8 mouse cellular contexts compared by ENCODE assay signal in the genomic region with DNA sequence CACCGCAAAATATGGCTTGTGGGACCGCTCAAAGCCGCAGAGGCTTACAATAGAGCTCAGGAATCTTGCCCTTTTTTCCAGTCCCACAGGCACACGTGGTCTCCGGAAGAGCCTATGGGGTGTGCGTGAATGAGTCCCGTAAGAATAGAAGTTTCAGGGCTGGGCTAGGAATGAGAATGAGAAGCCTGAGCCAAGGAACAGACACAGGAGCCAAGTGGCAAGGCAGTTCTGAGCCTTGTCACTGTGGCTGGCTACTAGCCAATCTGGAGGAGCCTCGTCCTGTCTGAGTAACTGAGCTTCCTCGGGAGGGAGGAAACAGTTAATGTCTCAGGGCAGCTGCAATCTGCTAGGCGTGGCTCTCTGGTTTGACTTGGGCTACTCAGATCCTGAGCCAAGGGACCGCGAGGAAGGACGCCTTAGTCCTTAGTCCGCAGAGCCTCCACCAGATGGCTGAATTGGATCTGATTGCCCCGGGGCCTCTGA. TPM values are rescaled to one million over a fixed set of nuclear protein-coding genes. Genes with fewer than 3 reads are reported as not detected.
DNase-seq lines count a peak whose midpoint lies in the region; ATAC-seq and TF ChIP-seq lines count a peak whose summit lies in the region.

A gene (plus strand): TSS at position 173 of the 483 bp plus-strand sequence.

- 0 out of 2 replicates have a peak, but pooled peaks cover 3% of the 10 kb centered on the region for H3K36me3 ChIP-seq in embryonic facial prominence, embryonic 15.5 days
- H3K36me3 ChIP-seq in heart, adult 2 months (ENCODE audit: control insufficient read depth, insufficient read depth, low read length), result no peaks in the 10 kb centered on the region
- no peaks in the 10 kb centered on the region for H3K36me3 ChIP-seq in kidney, adult 2 months (ENCODE audit: control insufficient read depth, insufficient read depth, low read length)
- H3K36me3 ChIP-seq in limb, embryonic 14.5 days (ENCODE audit: control insufficient read depth, insufficient read depth, low read length), result no peaks in the 10 kb centered on the region
- H3K36me3 ChIP-seq in midbrain, embryonic 15.5 days (replicated peaks), result no peaks in the 10 kb centered on the region

- peaks cover 2% of the 10 kb centered on the region; the same call in 1 of the 2 replicates for H3K4me1 ChIP-seq in bone marrow, adult 2 months (ENCODE audit: control insufficient read depth, insufficient read depth, low read length)
- H3K4me1 ChIP-seq in embryonic facial prominence, embryonic 15.5 days, result peaks cover 38% of the 10 kb centered on the region
- H3K4me1 ChIP-seq in heart, adult 2 months (ENCODE audit: control insufficient read depth, insufficient read depth, low read length), result peaks cover 2% of the 10 kb centered on the region; the same call in 1 of the 2 replicates
- H3K4me1 ChIP-seq in kidney, adult 2 months (ENCODE audit: control insufficient read depth, insufficient read depth, low read length), result no peaks in the 10 kb centered on the region
- peaks cover 32% of the 10 kb centered on the region for H3K4me1 ChIP-seq in limb, embryonic 14.5 days (ENCODE audit: control insufficient read depth, insufficient read depth, low read length)
- H3K4me1 ChIP-seq in midbrain, embryonic 15.5 days, result peaks cover 17% of the 10 kb centered on the region

- no peaks in the 10 kb centered on the region for H3K27me3 ChIP-seq in embryonic facial prominence, embryonic 15.5 days
- H3K27me3 ChIP-seq in heart, adult 2 months (ENCODE audit: control insufficient read depth, insufficient read depth, low read length), result no peaks in the 10 kb centered on the region
- no peaks in the 10 kb centered on the region for H3K27me3 ChIP-seq in kidney, adult 2 months (replicated peaks; ENCODE audit: control insufficient read depth, insufficient read depth, low read length)
- H3K27me3 ChIP-seq in limb, embryonic 14.5 days (ENCODE audit: control insufficient read depth, insufficient read depth, low read length), result no peaks in the 10 kb centered on the region
- H3K27me3 ChIP-seq in midbrain, embryonic 15.5 days (replicated peaks), result no peaks in the 10 kb centered on the region

- H3K4me3 ChIP-seq in bone marrow, adult 2 months (replicated peaks; ENCODE audit: control insufficient read depth, low read depth, low read length), result peak within 1 kb of the TSS; percentile 79
- H3K4me3 ChIP-seq in embryonic facial prominence, embryonic 15.5 days (replicated peaks), result peak within 1 kb of the TSS; percentile 62
- H3K4me3 ChIP-seq in heart, adult 2 months, result peak within 1 kb of the TSS; percentile 71
- peak within 1 kb of the TSS; percentile 62 for H3K4me3 ChIP-seq in kidney, adult 2 months (ENCODE audit: insufficient read depth, low read depth, low read length)
- H3K4me3 ChIP-seq in limb, embryonic 14.5 days (replicated peaks; ENCODE audit: low read length), result peak within 1 kb of the TSS; percentile 45
- H3K4me3 ChIP-seq in midbrain, embryonic 15.5 days, result peak within 1 kb of the TSS; percentile 33

- DNase-seq in 3134 (ENCODE audit: extremely low read depth, insufficient read length, low spot score), result peak; percentile 88
- peak; percentile 79 to 88 for DNase-seq in heart, adult 2 months
- DNase-seq in kidney, adult 2 months, result peak; percentile 93
- peak; percentile 83 for DNase-seq in limb, embryonic 14.5 days (ENCODE audit: low spot score)
- peak; percentile 29 to 67 for DNase-seq in spleen, postnatal 10 days (ENCODE audit: low spot score in 2 of 2)

- WGBS in bone marrow, adult 2 months, result under 1% methylated on average over 15 of the region's 15 CpGs
- 3% methylated on average over 15 of the region's 15 CpGs for WGBS in embryonic facial prominence, embryonic 15.5 days
- WGBS in heart, adult 2 months, result 3% methylated on average over 15 of the region's 15 CpGs
- 9% methylated on average over 15 of the region's 15 CpGs for WGBS in kidney, adult 2 months
- WGBS in limb, embryonic 14.5 days, result 3% methylated on average over 15 of the region's 15 CpGs
- 6% methylated on average over 15 of the region's 15 CpGs for WGBS in midbrain, embryonic 15.5 days

- peak within 1 kb of the TSS; percentile 45 for H3K9ac ChIP-seq in embryonic facial prominence, embryonic 15.5 days
- peak within 1 kb of the TSS; percentile 61 for H3K9ac ChIP-seq in heart, adult 2 months (ENCODE audit: low read depth, low read length)
- peak within 1 kb of the TSS; percentile 53 for H3K9ac ChIP-seq in limb, embryonic 14.5 days (ENCODE audit: low read depth, low read length, severe bottlenecking)
- peak within 1 kb of the TSS; percentile 17; the same call in 1 of the 2 replicates for H3K9ac ChIP-seq in midbrain, embryonic 15.5 days

- ATAC-seq in embryonic facial prominence, embryonic 15.5 days (ENCODE audit: insufficient number of reproducible peaks, low FRiP score, low TSS enrichment, low read depth), result peak; percentile 79
- ATAC-seq in limb, embryonic 14.5 days (ENCODE audit: low FRiP score, low read depth), result peak; percentile 89
- peak; percentile 62 for ATAC-seq in midbrain, embryonic 15.5 days (replicated peaks)

- peak; percentile 43; the same call in 1 of the 2 replicates for TF ChIP-seq POLR2A in bone marrow, adult 2 months (IDR thresholded peaks at IDR 0.05; ENCODE audit: borderline replicate concordance, control insufficient read depth, low read depth, low read length)
- peak; percentile 81 for TF ChIP-seq POLR2A in heart, adult 2 months (IDR thresholded peaks at IDR 0.05; ENCODE audit: insufficient read depth, low read depth, low read length)
- no peak for TF ChIP-seq POLR2A in kidney, adult 2 months (IDR thresholded peaks at IDR 0.05; ENCODE audit: low read depth, low read length)
- TF ChIP-seq POLR2A in limb, embryonic 14.5 days (IDR thresholded peaks at IDR 0.05; ENCODE audit: borderline replicate concordance, extremely low read depth, insufficient read depth, insufficient read length), result peak; percentile 50; the same call in 1 of the 2 replicates

- TF ChIP-seq CTCF in bone marrow, adult 2 months (IDR thresholded peaks at IDR 0.05; ENCODE audit: control insufficient read depth, insufficient read depth, low read length), result no peak
- peak; percentile 29; the same call in 1 of the 2 replicates for TF ChIP-seq CTCF in heart, adult 2 months (IDR thresholded peaks at IDR 0.05)
- no peak for TF ChIP-seq CTCF in kidney, adult 2 months (conservative IDR thresholded peaks at IDR 0.05; ENCODE audit: insufficient read depth, insufficient read length, low read depth, low read length)

- TF ChIP-seq EP300 in heart, adult 2 months (IDR thresholded peaks at IDR 0.05; ENCODE audit: insufficient read depth, low read depth, low read length), result peak; percentile 61; the same call in 1 of the 2 replicates

- no peaks in the 10 kb centered on the region for H3K9me3 ChIP-seq in embryonic facial prominence, embryonic 15.5 days (replicated peaks)
- H3K9me3 ChIP-seq in limb, embryonic 14.5 days (ENCODE audit: control insufficient read depth, low read length), result no peaks in the 10 kb centered on the region
- H3K9me3 ChIP-seq in midbrain, embryonic 15.5 days, result no peaks in the 10 kb centered on the region

- peak within 1 kb of the TSS; percentile 74 for H3K27ac ChIP-seq in bone marrow, adult 2 months (ENCODE audit: control insufficient read depth, insufficient read depth, low read depth, low read length, poor library complexity)
- peak within 1 kb of the TSS; percentile 79 for H3K27ac ChIP-seq in embryonic facial prominence, embryonic 15.5 days (replicated peaks)
- peak within 1 kb of the TSS; percentile 86 for H3K27ac ChIP-seq in heart, adult 2 months
- H3K27ac ChIP-seq in kidney, adult 2 months (ENCODE audit: insufficient read depth, low read depth, low read length), result peak within 1 kb of the TSS; percentile 73
- H3K27ac ChIP-seq in limb, embryonic 14.5 days (replicated peaks; ENCODE audit: low read depth, low read length), result peak within 1 kb of the TSS; percentile 68
- 0 out of 2 replicates have a peak within 1 kb of the TSS, but pooled peaks have one; percentile 21 for H3K27ac ChIP-seq in midbrain, embryonic 15.5 days

- intact Hi-C loops in heart, adult 2 months (cut with DNase I), result loop anchor here (2.0 kb wide), 1 partner anchor 59 kb away; a partner anchor contains a TSS

- peaks cover 2% of the 10 kb centered on the region; the same call in 1 of the 2 replicates for H3K79me2 ChIP-seq in heart, adult 2 months (replicated peaks; ENCODE audit: control insufficient read depth, insufficient read depth, low read length)

- peak within 1 kb of the TSS; percentile 86 for H3K4me2 ChIP-seq in embryonic facial prominence, embryonic 15.5 days (replicated peaks)
- H3K4me2 ChIP-seq in limb, embryonic 14.5 days (replicated peaks; ENCODE audit: low read depth, low read length, severe bottlenecking), result peak within 1 kb of the TSS; percentile 79
- H3K4me2 ChIP-seq in midbrain, embryonic 15.5 days, result peak within 1 kb of the TSS; percentile 54

RNA-seq across cellular contexts. Expression of the gene that starts here (rescaled TPM):
- 1.5 and 4.3 TPM in 2 replicates for polyA plus RNA-seq in bone marrow, adult 2 months (2011; ENCODE audit: insufficient read depth, insufficient read length, low replicate concordance, missing spikeins)
- polyA plus RNA-seq in embryonic facial prominence, embryonic 15.5 days (2015; fragmentation: Nextera tagmentation; extraction: Ambion mirVana), result 19.8 and 20.9 TPM in 2 replicates
- 1 to 10 TPM; 6.5 to 7.4 TPM for total RNA-seq in heart, adult 2 months (2021)
- polyA plus RNA-seq in heart, adult 2 months (2012; rRNA removed), result 4.0 and 5.9 TPM in 2 replicates
- 2.9 and 3.7 TPM in 2 replicates for polyA plus RNA-seq in kidney, adult 2 months (2012; rRNA removed)
- 14.3 and 16.2 TPM in 2 replicates for polyA plus RNA-seq in limb, embryonic 14.5 days (2012; rRNA removed)
- 19.8 and 22.8 TPM in 2 replicates for polyA plus RNA-seq in limb, embryonic 14.5 days (2014; fragmentation: Nextera tagmentation; extraction: Ambion mirVana)
- 6.2 and 6.8 TPM in 2 replicates for polyA plus RNA-seq in midbrain, embryonic 15.5 days (2015; fragmentation: Nextera tagmentation; extraction: Ambion mirVana)

Comparison
In these comparisons a context has a peak if more than half of its experiments do, and no peak if none do; other contexts are left out.
1. Peak in every context shown above with its lines: DNase-seq, ATAC-seq, H3K4me3 ChIP-seq and H3K27ac ChIP-seq.
2. H3K27ac ChIP-seq: peak in every context shown above with its lines; median percentile 86 in heart, adult 2 months; 79 in embryonic facial prominence, embryonic 15.5 days; 74 in bone marrow, adult 2 months; 73 in kidney, adult 2 months; 68 in limb, embryonic 14.5 days; 21 in midbrain, embryonic 15.5 days.